Mouse (Mus musculus) G1E (cell line): ENCODE measurements at regions not wholly inside any gene's neighbourhood (a gene's known extent, or its start where the extent isn't known, plus 50 kb on each side); places are given as distances from the start of the nearest gene placed in this dataset.

ENCODE experiments used
- CTCF ChIP-seq: IDR thresholded peaks from 2 replicates; pipeline ENCODE4 v1.5.1; 2012; ENCODE audit warnings: low read depth, low read length, inconsistent platforms, mixed read lengths
- GATA1 ChIP-seq: IDR thresholded peaks from 2 replicates; pipeline ENCODE4 v1.6.1; 2012; ENCODE audit warnings: borderline replicate concordance, low read length, inconsistent platforms, mixed read lengths
- GATA2 ChIP-seq: IDR thresholded peaks from 2 replicates; pipeline ENCODE4 v1.6.1; 2012; ENCODE audit warnings: low read depth, low read length, inconsistent platforms, borderline replicate concordance
- POLR2AphosphoS5 ChIP-seq: IDR thresholded peaks from 2 replicates; pipeline ENCODE4 v1.6.1; 2012; ENCODE audit warnings: low read depth, low read length, inconsistent platforms; ENCODE audit not compliant: insufficient replicate concordance

DNA sequence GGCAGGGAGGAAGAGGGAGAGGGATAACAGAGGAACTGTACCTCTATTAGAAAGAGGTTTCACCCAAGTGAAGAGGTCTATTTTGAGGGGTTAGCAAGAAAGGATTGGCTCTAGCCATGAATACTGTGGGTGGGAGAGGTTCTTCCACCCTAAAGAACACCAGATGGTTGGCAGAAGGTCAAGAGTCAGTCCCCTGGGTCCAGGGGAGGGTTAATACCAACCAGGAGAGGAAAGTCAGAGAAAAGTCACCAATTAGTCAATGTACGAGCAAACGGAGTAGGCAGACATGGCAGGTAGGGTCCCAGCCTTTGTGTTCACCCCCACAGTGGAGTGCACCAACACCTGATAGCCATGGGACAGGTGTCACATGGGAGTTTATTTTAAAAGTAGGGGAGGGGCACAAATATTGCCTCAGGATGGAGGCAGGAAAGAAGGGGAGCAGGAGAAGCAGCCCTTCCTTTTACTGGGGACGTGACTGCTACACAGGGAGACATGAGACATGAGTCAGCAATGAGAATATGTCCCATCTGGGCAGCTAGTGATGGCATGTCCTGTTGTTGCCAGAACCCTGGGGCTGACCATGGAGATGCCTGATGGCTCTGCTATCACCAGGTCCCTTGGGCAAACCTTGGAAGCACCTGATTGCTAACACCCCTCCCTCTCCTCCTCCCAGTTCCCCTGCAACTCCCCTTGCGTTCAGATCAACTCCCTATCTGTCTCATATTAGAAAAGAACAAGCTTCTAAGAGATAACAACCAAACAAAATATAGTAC, 593.4 kb upstream of the Cited2 start:
- TF ChIP-seq CTCF (no peak), GATA1 (no peak), POLR2AphosphoS5 (no peak), GATA2 (no peak)
